Mouse (Mus musculus) erythroid progenitor cell, adult 5-6 weeks (primary cell): ENCODE data around the gene Ror2. TPM values are rescaled to one million over a fixed set of nuclear protein-coding genes. Genes with fewer than 3 reads are reported as not detected.

Experiments used
- ATAC-seq: replicated peaks from 2 replicates; pipeline ENCODE4 v1.8.0; 2016; ENCODE audit warnings: moderate number of reproducible peaks, mild to moderate bottlenecking, moderate TSS enrichment, inconsistent platforms; ENCODE audit not compliant: poor library complexity, low FRiP score, severe bottlenecking
- total RNA-seq, 2 experiments: library from RNA; stranded (forward) in 1 of 2; stranded (reverse) in 1 of 2; fragments of 150-400 nt in 1 of 2; fragments of 186-747, 209-891 nt in 1 of 2; gene quantifications; 2 replicates each; pipeline versions ENCODE4 v1.2.3 to v1.2.4; 2015 to 2017; ENCODE audit warnings: low replicate concordance in 2 of 2

Gene Ror2
- total RNA-seq, 2 experiments from 2014 or later, result not detected

DNA sequence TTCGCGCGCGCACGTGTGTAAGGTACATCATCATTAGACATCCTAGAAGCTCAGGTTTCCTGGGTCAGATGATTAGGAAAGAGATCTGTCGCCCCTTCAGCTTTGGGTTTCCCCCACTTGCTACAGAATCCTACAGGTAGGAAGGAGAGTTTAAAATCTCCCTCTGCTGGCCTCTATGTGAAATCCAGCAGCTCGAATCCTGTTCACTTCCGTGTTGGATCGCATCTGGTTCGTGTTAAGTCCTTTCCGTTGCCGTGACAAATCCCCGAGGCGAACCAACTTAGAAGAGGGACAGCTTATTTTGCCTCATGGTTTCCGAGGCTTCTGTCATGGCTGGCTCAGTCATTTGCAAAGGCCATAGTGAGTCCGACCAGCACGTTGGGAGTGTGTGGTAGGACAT lies 190.7 kb downstream of the Ror2 start:
- no peak for ATAC-seq

DNA sequence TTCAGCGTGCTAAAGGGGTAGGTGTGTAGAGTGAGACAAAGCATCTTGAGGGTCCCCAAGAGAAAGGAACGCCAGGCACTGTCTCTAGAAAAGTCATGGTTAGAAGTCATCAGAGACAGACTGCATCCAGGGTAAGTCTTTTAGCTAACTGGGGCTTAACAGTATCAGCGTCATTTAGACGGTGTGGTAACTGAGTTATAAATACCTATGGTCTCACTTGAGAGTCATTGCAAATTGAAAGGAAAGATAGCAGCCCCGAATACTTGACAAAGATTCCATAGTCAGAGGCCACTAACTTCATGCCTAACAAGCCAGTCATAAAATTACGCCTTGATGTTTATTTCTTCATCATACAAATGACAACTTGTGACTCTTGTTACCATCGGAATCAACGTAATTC lies 191.3 kb downstream of the Ror2 start:
- no peak for ATAC-seq

DNA sequence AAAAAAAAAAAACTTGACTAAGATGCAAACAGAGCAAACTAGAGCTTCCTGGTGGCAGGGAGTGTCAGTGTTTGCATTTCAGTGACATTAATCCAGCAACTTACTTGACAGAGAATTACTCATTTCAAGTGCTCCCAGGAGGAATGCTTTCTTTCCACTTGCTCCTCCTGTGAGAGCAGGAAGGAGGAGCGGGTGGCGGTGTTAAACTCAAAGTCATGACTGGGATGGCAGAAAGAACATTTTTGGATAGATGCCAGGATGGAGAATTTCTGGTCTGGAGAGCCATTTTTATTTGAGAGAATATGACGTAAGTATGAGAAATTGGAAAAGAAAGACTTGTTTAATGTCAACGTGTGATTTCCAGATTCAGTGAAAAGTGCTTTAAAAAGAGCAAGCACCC lies 192.5 kb downstream of the Ror2 start:
- ATAC-seq, result no peak

- no peak for ATAC-seq
Observed at GRCm38 (mm10) chr13:53086552-53087282, 199.2 kb downstream of the Ror2 start.

DNA sequence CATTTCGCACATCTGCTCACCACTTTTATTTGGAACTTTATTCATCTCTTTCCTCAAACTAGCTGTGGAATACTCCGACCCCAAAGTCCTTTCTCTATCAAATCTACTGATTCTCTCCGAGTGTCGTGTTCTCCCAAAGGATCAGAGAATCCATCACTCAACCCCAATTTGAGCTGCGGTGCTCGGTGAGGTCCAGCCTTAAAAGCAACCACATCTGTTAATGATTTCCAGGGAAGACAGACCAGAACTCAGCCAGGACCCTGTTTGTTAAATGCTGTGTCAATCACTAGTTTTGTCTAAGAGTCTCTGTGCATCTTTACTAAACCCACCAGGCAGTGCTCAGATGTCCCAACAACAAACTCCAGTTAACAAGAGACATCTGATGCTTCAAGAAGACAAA lies 204.1 kb downstream of the Ror2 start:
- no peak for ATAC-seq

- ATAC-seq, result no peak
Observed at GRCm38 (mm10) chr13:53077732-53078345, 208.1 kb downstream of the Ror2 start.

DNA sequence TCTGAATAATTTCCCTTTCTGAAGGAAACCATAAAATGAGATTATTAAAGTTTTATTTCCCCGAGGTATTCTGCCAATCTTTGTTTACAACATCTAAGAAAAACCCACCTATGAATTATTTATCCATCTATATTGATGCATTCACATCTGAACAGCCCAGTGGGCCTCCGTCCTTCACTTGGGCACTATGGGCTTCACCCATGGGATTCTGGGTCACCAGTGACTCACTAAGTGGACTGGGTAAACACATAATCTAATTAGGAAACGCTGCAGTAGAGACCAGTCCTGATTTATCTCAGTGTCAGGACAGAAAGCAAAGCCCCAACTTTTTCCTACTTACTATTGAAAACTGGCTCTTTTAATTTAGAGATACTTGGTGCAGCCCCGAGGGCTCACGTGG lies 210.9 kb downstream of the Ror2 start:
- no peak for ATAC-seq

- no peak for ATAC-seq
Observed at GRCm38 (mm10) chr13:53069076-53069690, 216.7 kb downstream of the Ror2 start.

DNA sequence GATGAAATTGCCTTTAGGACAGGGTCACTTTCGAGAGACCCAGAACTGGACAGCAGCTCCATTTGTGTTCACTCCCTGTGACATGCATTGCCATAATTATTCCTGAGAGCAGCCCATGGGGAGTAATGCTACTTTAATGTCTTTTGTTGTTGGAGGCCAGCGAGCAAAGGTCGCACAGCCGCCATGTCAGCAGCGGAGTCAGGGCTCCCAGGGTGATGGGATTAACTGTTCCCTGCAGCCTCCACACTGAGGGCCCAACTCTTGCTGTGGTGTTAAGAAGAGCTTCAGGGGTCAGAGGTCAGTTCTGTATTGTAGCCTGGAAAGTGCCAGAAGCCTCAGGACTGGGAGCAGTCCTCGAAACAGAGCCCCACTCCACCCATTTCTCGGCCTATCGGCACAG lies 217.5 kb downstream of the Ror2 start:
- ATAC-seq, result no peak

DNA sequence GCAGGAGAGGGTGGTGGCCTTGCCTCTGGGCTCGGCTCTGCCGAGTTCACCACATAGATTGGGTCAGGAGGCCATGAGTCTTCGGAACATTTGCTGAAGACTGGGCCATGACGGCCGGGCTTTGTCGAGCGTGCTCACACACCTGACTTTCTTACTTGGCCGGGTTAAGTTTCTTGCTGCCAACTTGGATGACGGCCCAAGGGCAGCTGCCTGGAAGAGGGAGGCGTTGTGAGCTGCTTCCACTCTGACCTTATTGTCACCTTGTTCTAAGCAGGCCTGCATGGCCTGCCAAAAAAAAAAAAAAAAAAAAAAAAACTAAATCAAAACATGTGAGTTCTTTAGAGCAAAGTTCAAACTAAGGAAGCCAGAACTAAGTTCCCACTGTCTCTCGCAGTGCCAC lies 218.0 kb downstream of the Ror2 start:
- ATAC-seq, result no peak

DNA sequence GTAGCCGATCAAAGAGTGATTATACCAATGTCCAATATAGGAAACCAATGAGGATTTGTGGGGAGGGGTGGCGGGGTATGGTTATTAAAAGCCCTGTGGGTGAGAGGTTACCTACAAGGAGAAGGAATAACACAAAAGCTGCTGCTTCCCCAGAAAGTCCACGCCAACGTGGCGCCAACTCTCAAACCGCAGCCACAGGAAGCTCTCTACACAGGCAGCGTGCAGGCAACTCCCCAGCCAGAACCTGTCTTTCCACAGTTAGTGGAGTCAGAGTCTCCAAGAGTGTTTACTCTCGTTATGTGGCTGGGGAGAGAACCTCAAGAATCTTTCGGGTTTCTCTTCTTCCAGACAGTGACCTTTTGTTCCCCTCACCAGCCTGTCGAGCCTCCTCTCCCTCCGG lies 220.8 kb downstream of the Ror2 start:
- ATAC-seq, result no peak

- ATAC-seq, result no peak
Observed at GRCm38 (mm10) chr13:53064681-53065080, 221.2 kb downstream of the Ror2 start.

Other genes with a start within 250 kb of the Ror2 start
- 4.7 and 12.6 TPM in 2 replicates for gene Sptlc1, start 91.3 kb upstream of the Ror2 start, total RNA-seq (2015; ENCODE audit: low replicate concordance)
- gene Sptlc1, start 91.3 kb upstream of the Ror2 start, total RNA-seq (2017; ENCODE audit: low replicate concordance), result 10.0 and 13.6 TPM in 2 replicates
- gene Msx2, start 186.9 kb upstream of the Ror2 start, total RNA-seq (2015; ENCODE audit: low replicate concordance), result not detected in 2 replicates
- gene Msx2, start 186.9 kb upstream of the Ror2 start, total RNA-seq (2017; ENCODE audit: low replicate concordance), result not detected in 2 replicates